Mouse (Mus musculus): ENCODE results near the gene Oas1d. TPM values are rescaled to one million over a fixed set of nuclear protein-coding genes. Genes with fewer than 3 reads are reported as not detected.
"Not testable (repeated sequence)": the region's sequence is repeated elsewhere in the genome, so short reads cannot be mapped to it uniquely, and the experiment has no call there.

Gene Oas1d
- not detected in 2 replicates for polyA plus RNA-seq (2015; fragmentation: Nextera tagmentation; extraction: Ambion mirVana)

GRCm38 (mm10) chr5:120914204-120914603 lies at the start of gene Oas1d:
TSS of gene Oas1d (plus strand) at chr5:120914536.
- H3K9me3 ChIP-seq (replicated peaks; ENCODE audit: control insufficient read depth, low read length); H3K9ac ChIP-seq (ENCODE audit: low read depth, low read length); H3K27ac ChIP-seq (ENCODE audit: low read length); H3K4me2 ChIP-seq (ENCODE audit: low read depth, low read length); ATAC-seq (ENCODE audit: low read depth); H3K4me1 ChIP-seq (ENCODE audit: control insufficient read depth, low read depth, low read length); H3K36me3 ChIP-seq (ENCODE audit: control insufficient read depth, insufficient read depth); H3K27me3 ChIP-seq (ENCODE audit: control insufficient read depth, insufficient read depth, low read depth, low read length); H3K4me3 ChIP-seq (ENCODE audit: low read depth, low read length): not testable (repeated sequence)
- 34% methylated on average over 8 of the region's 8 CpGs for WGBS (ENCODE audit: insufficient replicate concordance)

- 48% methylated on average over 3 of the region's 3 CpGs for WGBS (ENCODE audit: insufficient replicate concordance)
Measured at GRCm38 (mm10) chr5:120865336-120865860, 48.9 kb upstream of the Oas1d start.

DNA sequence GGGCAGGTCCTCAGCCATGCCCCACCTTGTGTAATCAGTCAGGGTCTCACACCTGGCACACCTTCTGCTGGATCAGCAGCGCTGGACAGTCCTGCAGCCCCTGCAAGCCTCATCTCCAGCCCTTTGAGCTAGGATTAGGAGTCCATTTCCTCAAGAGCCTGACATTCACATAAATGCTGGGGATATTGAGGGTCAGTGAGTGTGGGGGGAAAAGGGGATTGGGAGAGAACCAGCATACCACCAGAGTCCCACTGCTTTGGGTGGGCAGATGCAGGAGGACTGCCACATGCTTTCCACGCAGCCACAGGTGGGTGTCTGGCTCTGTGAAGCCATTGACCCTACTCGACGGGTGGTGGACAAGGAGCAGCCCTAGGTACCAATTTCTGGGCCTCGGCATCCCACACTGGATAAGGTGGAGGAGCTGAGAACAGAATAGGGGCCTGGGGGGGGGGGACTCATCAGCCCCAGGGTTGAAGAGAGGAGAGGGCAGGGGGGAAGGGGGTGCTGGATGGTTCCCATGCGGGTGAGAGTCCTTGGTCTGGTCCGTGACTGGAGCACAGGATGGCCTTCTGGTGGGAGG lies 44.8 kb upstream of the Oas1d start:
- H3K9ac ChIP-seq (ENCODE audit: low read depth, low read length), result no peak overlapping the region
- no peak for ATAC-seq (ENCODE audit: low read depth)
- no peak overlapping the region for H3K4me3 ChIP-seq (ENCODE audit: low read depth, low read length)
- WGBS (ENCODE audit: insufficient replicate concordance), result 52% methylated on average over 7 of the region's 7 CpGs
- H3K4me1 ChIP-seq (ENCODE audit: control insufficient read depth, low read depth, low read length), result no peaks in the 10 kb centered on the region
- no peak overlapping the region for H3K27ac ChIP-seq (ENCODE audit: low read length)
- no peaks in the 10 kb centered on the region for H3K27me3 ChIP-seq (ENCODE audit: control insufficient read depth, insufficient read depth, low read depth, low read length)
- no peaks in the 10 kb centered on the region for H3K9me3 ChIP-seq (replicated peaks; ENCODE audit: control insufficient read depth, low read length)
- H3K4me2 ChIP-seq (ENCODE audit: low read depth, low read length), result no peak overlapping the region
- H3K36me3 ChIP-seq (ENCODE audit: control insufficient read depth, insufficient read depth), result no peaks in the 10 kb centered on the region

More at GRCm38 (mm10) chr5:120865336-120865860, 48.9 kb upstream of the Oas1d start:
- Histone ChIP-seq H3K27me3 (ENCODE audit: control insufficient read depth, insufficient read depth, low read depth, low read length) (no peaks in the 10 kb centered on the region), H3K36me3 (ENCODE audit: control insufficient read depth, insufficient read depth) (no peaks in the 10 kb centered on the region), H3K4me2 (ENCODE audit: low read depth, low read length) (no peak overlapping the region), H3K4me3 (ENCODE audit: low read depth, low read length) (no peak overlapping the region), H3K27ac (ENCODE audit: low read length) (no peak overlapping the region), H3K9ac (ENCODE audit: low read depth, low read length) (no peak overlapping the region), H3K4me1 (ENCODE audit: control insufficient read depth, low read depth, low read length) (no peaks in the 10 kb centered on the region), H3K9me3 (replicated peaks; ENCODE audit: control insufficient read depth, low read length) (no peaks in the 10 kb centered on the region)
- ATAC-seq (ENCODE audit: low read depth), result no peak

DNA sequence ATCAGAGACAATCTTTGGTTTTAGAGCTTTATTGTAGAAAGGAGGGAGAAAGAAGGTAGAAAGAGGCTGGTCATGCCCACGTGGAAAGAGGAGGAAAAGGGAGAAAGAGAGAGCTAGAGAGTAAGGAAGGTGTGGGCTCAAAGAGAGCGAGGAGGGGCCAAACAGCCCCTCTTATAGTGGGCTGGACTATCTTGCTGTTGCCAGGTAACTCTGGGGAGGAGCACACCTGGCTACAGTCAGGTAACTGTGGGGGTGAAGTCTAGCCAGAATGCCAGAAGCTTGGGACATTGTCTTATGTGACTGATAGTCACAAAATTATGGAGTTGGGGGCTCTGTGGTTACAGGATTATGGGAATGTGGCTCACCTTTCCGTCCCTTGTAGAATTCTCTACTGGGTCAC lies 44.3 kb upstream of the Oas1d start:
- no peak for ATAC-seq (ENCODE audit: low read depth)
- no peak overlapping the region for H3K9ac ChIP-seq (ENCODE audit: low read depth, low read length)
- no peaks in the 10 kb centered on the region for H3K27me3 ChIP-seq (ENCODE audit: control insufficient read depth, insufficient read depth, low read depth, low read length)
- H3K9me3 ChIP-seq (replicated peaks; ENCODE audit: control insufficient read depth, low read length), result no peaks in the 10 kb centered on the region
- no peak overlapping the region for H3K4me3 ChIP-seq (ENCODE audit: low read depth, low read length)
- WGBS (ENCODE audit: insufficient replicate concordance), result 41% methylated on average over 3 of the region's 3 CpGs
- H3K4me2 ChIP-seq (ENCODE audit: low read depth, low read length), result no peak overlapping the region
- no peak overlapping the region for H3K27ac ChIP-seq (ENCODE audit: low read length)
- H3K36me3 ChIP-seq (ENCODE audit: control insufficient read depth, insufficient read depth), result no peaks in the 10 kb centered on the region
- H3K4me1 ChIP-seq (ENCODE audit: control insufficient read depth, low read depth, low read length), result no peaks in the 10 kb centered on the region

- ATAC-seq (ENCODE audit: low read depth), result no peak
- no peak overlapping the region for H3K4me2 ChIP-seq (ENCODE audit: low read depth, low read length)
- no peaks in the 10 kb centered on the region for H3K27me3 ChIP-seq (ENCODE audit: control insufficient read depth, insufficient read depth, low read depth, low read length)
- H3K9me3 ChIP-seq (replicated peaks; ENCODE audit: control insufficient read depth, low read length), result no peaks in the 10 kb centered on the region
- no peak overlapping the region for H3K4me3 ChIP-seq (ENCODE audit: low read depth, low read length)
- H3K9ac ChIP-seq (ENCODE audit: low read depth, low read length), result no peak overlapping the region
- H3K27ac ChIP-seq (ENCODE audit: low read length), result no peak overlapping the region
- H3K4me1 ChIP-seq (ENCODE audit: control insufficient read depth, low read depth, low read length), result no peaks in the 10 kb centered on the region
- no peaks in the 10 kb centered on the region for H3K36me3 ChIP-seq (ENCODE audit: control insufficient read depth, insufficient read depth)
- WGBS (ENCODE audit: insufficient replicate concordance), result 66% methylated on average over 7 of the region's 7 CpGs
Measured at GRCm38 (mm10) chr5:120870782-120871181, 43.6 kb upstream of the Oas1d start.

DNA sequence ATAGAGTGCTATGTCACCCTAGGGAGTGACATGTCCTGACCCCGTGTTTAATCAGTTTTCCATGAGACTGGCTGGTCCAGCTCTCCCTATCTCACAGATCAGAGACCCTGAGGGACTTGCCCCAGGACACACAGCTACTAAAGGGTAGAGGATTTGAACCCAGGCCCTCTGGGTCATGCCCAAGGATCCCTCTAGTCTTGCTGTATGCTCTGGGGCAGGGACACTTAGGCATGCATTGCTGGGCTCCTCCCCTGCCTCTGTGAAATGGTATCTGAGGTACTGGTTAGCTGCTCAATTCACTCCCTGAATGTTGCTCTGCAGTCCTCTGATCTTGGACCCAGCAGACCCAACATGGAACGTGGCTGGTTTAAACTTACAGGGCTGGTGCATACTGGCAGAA lies 42.9 kb upstream of the Oas1d start:
- Histone ChIP-seq H3K4me1 (ENCODE audit: control insufficient read depth, low read depth, low read length) (no peaks in the 10 kb centered on the region), H3K27me3 (ENCODE audit: control insufficient read depth, insufficient read depth, low read depth, low read length) (no peaks in the 10 kb centered on the region)
- WGBS (ENCODE audit: insufficient replicate concordance), result 27% methylated on average over 2 of the region's 2 CpGs

DNA sequence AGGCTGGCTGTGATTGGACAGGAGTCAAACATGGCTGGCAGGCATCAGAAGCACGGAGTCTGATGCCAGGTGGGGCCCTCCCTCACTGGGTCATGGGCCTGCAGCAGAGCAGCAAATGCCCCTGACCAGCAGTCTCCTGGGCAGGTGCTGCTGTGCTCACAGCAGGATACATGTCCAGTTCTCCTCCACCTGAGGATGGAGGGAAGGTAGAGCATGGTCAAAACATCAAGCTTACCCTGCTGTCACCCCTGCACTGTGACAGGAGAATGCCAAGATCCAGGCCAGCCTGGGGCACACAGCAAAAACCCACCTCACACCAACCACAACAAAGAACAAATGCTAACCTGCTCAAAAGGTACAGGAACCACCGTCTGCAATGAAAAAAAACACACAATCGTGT lies 37.5 kb upstream of the Oas1d start:
- H3K27ac ChIP-seq (ENCODE audit: low read length); H3K36me3 ChIP-seq (ENCODE audit: control insufficient read depth, insufficient read depth); H3K4me2 ChIP-seq (ENCODE audit: low read depth, low read length); H3K4me1 ChIP-seq (ENCODE audit: control insufficient read depth, low read depth, low read length); ATAC-seq (ENCODE audit: low read depth); H3K27me3 ChIP-seq (ENCODE audit: control insufficient read depth, insufficient read depth, low read depth, low read length); H3K9ac ChIP-seq (ENCODE audit: low read depth, low read length); H3K9me3 ChIP-seq (replicated peaks; ENCODE audit: control insufficient read depth, low read length); H3K4me3 ChIP-seq (ENCODE audit: low read depth, low read length): not testable (repeated sequence)
- WGBS (ENCODE audit: insufficient replicate concordance), result 43% methylated on average over 2 of the region's 3 CpGs

More for the DNA sequence above, 42.9 kb upstream of the Oas1d start:
- no peak for ATAC-seq (ENCODE audit: low read depth)
- H3K27ac ChIP-seq (ENCODE audit: low read length), result no peak overlapping the region
- H3K9ac ChIP-seq (ENCODE audit: low read depth, low read length), result no peak overlapping the region
- no peak overlapping the region for H3K4me2 ChIP-seq (ENCODE audit: low read depth, low read length)
- no peaks in the 10 kb centered on the region for H3K9me3 ChIP-seq (replicated peaks; ENCODE audit: control insufficient read depth, low read length)
- H3K4me3 ChIP-seq (ENCODE audit: low read depth, low read length), result no peak overlapping the region
- no peaks in the 10 kb centered on the region for H3K36me3 ChIP-seq (ENCODE audit: control insufficient read depth, insufficient read depth)

DNA sequence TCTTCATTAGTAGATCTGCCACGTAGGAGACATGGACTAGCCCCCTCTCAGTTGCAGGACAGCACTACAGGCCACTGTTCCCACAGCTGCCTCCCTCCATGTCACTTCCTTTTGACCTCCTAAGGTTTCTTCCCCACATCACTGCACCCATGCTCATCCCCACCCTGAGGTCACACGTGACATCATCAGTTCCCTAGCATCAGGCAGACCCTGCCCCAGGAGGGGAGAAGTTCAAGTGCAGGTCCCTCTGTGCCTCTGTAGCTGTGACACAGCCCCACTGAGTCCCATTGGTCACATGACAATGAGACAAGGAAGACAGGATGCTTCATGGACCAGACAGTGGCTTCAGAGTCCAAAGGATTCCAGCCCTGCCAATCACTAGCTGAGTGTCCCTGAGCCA lies 36.9 kb upstream of the Oas1d start:
- H3K27ac ChIP-seq (ENCODE audit: low read length); H3K4me2 ChIP-seq (ENCODE audit: low read depth, low read length); H3K4me1 ChIP-seq (ENCODE audit: control insufficient read depth, low read depth, low read length); H3K9me3 ChIP-seq (replicated peaks; ENCODE audit: control insufficient read depth, low read length); H3K4me3 ChIP-seq (ENCODE audit: low read depth, low read length); H3K9ac ChIP-seq (ENCODE audit: low read depth, low read length); ATAC-seq (ENCODE audit: low read depth); H3K27me3 ChIP-seq (ENCODE audit: control insufficient read depth, insufficient read depth, low read depth, low read length); H3K36me3 ChIP-seq (ENCODE audit: control insufficient read depth, insufficient read depth): not testable (repeated sequence)
- 51% methylated on average over 2 of the region's 2 CpGs for WGBS (ENCODE audit: insufficient replicate concordance)

GRCm38 (mm10) chr5:120878803-120879202 lies 35.5 kb upstream of the Oas1d start:
- not testable (repeated sequence) for H3K27me3 ChIP-seq (ENCODE audit: control insufficient read depth, insufficient read depth, low read depth, low read length); H3K36me3 ChIP-seq (ENCODE audit: control insufficient read depth, insufficient read depth); ATAC-seq (ENCODE audit: low read depth); H3K9me3 ChIP-seq (replicated peaks; ENCODE audit: control insufficient read depth, low read length); H3K9ac ChIP-seq (ENCODE audit: low read depth, low read length); H3K4me3 ChIP-seq (ENCODE audit: low read depth, low read length); H3K4me1 ChIP-seq (ENCODE audit: control insufficient read depth, low read depth, low read length); H3K4me2 ChIP-seq (ENCODE audit: low read depth, low read length); H3K27ac ChIP-seq (ENCODE audit: low read length)
- WGBS (ENCODE audit: insufficient replicate concordance), result 37% methylated on average over 2 of the region's 2 CpGs

Measured in liver, embryonic 16.5 days (tissue).